Mouse (Mus musculus) forelimb bud, embryonic 11.5 days (tissue): ENCODE results near the gene Lrrc66.
A peak's percentile ranks its signal among the peaks of the same experiment; 100 is the strongest.

ENCODE experiments used
- DNase-seq: peaks from one replicate; pipeline ENCODE4 v3.0.0-alpha.2; 2012; ENCODE audit warnings: low read depth, low spot score

The Lrrc66 gene

DNA sequence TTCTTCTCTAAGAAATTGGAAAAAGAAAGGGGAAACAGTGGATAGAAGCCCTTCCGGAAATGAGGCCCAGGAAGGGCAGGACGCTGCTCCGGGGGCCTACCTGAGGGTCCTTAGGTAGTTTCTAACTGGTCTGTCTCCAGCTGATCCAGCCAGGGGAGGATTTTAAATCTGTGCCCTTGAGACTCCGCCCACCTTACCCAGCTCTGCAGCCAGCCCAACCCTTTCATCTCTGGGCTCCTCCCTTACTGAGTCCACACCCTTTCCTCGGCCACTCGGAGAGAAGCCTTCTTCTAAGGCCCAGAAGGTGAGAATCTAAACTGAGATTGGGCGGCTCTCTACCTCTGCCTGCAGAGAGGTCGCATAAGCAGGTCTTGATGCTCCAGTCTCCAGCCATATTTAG is at the start of gene Lrrc66:
Lrrc66 (minus strand) TSS at position 236 of the 400 bp plus-strand sequence.
- DNase-seq = no peak

DNA sequence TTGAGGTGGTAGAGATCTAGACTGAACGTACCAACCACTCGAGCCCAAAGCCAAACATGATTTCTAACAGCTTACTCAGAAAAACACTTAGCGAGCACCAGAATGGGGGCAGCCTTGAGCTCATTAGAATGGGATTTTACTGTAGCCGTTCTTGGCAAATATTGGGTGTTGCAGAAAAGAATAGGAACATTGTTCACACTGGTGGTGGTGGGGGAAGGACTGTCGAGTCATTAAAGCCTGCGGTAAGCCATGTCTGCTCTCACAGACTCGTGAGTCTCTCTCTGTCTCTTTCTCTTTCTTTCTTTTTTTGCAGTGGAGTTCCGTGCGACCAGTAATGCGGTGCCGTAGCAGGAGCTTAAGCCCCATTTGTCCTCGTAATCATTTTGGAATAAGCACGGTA is 44.3 kb upstream of the Lrrc66 start:
- peak; percentile 13 for DNase-seq

DNA sequence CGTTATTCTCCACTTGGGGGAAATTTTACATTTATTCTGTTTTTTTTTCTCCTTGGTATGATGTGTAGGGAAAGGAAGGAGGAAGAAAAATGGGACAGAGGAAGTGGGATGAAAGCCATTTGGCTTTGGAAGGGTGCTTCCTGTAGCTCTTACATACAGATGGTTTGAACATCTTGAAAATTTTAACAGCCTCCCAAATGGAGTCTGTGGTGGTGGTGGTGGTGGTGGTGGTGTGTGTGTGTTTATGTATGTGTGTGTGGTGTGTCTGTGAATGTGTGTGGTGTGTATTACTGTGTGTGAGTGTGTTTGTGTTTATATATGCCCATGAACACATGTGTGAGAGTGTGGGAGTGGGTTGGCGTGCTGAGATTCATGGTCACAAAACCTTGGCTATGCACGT is 43.3 kb upstream of the Lrrc66 start:
- no peak for DNase-seq

DNA sequence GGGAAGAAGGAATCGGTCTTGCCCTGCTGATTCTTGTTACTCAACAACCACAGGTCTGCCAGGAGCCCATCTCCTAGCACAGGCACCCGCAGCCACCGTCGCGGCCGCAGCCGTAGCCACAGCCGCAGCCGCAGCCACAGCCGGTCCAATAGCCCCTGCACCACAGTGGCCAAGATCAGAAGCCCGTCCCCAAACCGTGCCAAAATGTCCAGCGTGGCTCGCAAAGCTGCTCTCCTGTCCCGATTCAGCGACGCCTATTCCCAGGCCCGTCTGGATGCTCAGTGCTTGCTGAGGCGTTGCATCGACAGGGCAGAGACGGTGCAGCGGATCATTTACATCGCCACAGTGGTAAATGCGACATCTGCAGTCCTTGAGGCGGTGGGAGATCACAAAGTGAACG is 37.1 kb upstream of the Lrrc66 start:
- no peak for DNase-seq

- no peak for DNase-seq
Measured at GRCm38 (mm10) chr5:73667877-73668276, 35.6 kb upstream of the Lrrc66 start.

- DNase-seq = no peak
Measured at GRCm38 (mm10) chr5:73666695-73667094, 34.4 kb upstream of the Lrrc66 start.

DNA sequence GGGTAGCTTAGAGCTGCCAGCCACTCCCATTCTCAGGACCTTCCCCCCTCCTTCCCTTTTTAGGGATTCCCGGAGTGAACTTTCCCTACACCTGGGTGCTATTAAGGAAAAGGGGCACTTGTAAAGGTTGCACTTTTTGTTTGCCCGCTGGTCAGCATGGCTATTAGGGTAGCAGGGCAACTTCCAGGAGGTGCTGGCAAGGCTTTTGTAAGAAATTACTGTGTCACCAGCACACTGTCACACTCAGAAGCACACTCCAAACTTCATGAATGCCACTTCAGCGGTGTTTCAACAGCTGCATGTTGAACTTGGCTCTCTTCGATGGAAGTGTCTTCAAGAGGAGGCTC is 19.5 kb upstream of the Lrrc66 start:
- DNase-seq = no peak

- DNase-seq = no peak
Measured at GRCm38 (mm10) chr5:73651061-73651854, 18.9 kb upstream of the Lrrc66 start, which contains the start of gene Spata18. TSS of gene Spata18 (plus strand) at chr5:73651379.

- no peak for DNase-seq
Measured at GRCm38 (mm10) chr5:73650365-73650964, 18.1 kb upstream of the Lrrc66 start.

- peak; percentile 66 for DNase-seq
Measured at GRCm38 (mm10) chr5:73647261-73647900, 15.1 kb upstream of the Lrrc66 start, which contains the start of gene Sgcb. TSS of gene Sgcb (minus strand) at chr5:73647790.

GRCm38 (mm10) chr5:73642091-73642490 is 9.8 kb upstream of the Lrrc66 start:
- peak; percentile 40 for DNase-seq

- DNase-seq = no peak
Measured at GRCm38 (mm10) chr5:73641058-73641457, 8.7 kb upstream of the Lrrc66 start.

DNA sequence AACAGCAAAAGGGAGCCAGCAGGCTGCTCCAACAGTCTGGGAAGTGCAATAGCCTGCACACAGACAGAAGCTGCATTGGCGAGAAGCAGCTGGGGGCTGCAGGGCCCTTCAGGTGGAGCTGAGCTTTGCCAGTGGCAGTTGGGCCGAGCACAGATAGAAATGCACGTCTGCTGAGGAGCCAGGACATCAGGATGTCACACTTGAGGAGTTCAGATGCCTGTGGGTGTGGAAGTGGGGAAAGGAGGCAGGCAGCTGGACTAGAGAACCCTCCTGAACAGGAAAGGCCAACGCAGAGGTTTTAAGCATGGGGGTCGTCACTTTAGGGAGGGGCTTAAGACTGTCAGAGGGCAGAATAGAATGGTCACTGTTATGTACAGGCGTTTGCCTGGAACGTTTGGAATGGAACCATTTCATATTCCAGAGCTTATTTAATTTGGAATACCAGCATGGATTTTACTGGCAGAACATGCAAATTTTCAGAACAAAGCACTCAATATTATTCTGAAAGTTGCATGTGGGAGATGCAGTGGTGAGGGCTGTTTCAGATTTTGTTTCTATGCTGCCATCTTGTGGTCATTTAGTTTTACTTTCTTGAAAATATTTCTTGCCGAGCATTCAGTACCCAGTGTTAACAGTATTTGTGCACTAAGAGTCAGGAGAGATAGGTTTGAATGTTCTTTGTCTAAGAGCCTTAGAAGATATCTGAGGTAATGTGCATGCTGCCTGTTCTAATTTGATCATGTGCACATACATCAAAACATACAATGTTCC is 5.2 kb upstream of the Lrrc66 start:
- peak; percentile 57 for DNase-seq

DNA sequence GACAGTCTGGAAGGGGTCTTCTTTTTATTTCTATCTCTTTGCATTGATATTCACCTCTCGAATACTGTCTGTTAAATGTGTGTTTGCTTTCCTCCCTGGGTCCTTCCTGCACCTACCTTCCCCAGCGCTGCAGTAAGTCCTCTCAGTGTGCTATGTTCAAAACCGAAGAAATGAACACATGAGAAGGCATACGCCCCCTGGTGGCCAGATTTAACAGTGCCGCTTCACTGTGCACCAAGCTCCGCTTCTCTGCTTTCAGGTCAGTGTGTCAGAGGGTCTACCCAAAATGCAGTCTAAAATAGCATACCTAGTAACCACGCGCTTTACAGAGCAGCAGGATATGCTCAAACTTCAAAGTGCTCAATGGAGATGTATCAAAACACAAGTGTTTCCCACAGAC is 815 bp upstream of the Lrrc66 start:
- DNase-seq = peak; percentile 67

DNA sequence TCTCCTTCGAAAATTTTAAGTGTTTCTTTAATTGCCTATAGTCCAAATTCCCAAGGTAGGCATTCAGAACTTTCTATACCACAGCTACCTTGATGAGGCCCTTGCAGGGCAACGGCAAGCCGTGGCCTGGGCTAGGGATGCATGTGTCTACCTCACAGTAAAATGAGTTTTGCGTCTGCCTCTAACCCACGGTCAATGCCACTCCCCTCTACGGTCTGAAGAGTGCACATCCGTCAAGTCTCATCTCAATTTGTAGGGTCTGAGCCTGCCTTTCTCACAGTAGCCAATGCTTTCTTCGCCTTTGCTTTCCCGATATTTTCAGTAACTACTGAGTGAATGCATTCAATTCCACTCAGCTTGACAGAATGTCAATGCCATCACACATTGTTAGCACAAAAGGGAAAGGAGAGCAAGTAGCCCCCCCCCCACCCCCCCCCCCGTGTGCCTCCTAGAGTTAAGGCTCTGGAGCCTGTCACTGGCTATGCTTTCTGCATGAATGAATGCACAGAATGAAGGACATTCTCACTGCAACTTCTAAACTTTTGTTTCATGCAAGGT is 1.2 kb downstream of the Lrrc66 start:
- DNase-seq = no peak

- DNase-seq = no peak
Measured at GRCm38 (mm10) chr5:73630141-73630540, 2.2 kb downstream of the Lrrc66 start.

DNA sequence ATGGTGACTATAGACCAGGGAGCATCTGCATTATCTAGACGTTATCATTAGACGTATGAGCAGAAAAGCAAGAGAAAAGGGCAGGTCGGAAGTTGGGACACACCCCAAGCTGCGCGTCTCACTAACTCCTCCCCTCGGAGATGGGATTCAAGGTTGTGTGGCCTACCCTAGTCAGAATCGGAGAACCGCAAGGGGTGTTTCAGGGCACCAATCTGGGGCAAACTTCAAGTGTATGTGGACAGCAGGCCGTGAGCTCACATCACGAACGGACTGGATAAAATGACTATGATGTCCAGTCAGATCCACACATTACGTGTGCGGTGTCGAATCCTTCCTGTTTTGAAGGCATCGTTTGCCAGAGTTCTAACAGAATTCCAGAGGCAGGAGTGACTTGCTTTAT is 4.3 kb downstream of the Lrrc66 start:
- DNase-seq = no peak

DNA sequence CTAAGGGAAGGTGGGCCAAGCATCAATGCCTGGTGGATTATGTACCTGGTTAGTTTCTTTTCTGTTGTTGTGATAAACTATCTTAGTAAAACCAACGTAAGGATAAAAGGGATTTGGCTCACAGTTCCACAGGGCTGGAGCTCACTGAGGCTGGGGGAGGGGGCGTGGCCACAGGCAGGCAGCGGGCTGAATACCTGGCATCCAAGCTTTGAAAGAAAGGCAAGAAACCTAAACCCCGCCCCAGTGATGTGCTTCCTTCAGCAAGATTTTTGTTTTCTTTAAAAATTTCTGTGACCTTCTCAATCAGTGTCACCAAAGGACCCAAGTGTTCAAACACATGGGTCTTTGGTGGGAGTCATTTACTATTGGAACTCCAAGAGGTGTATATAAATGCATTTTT is 4.8 kb downstream of the Lrrc66 start:
- no peak for DNase-seq

- DNase-seq = no peak
Measured at GRCm38 (mm10) chr5:73626842-73627241, 5.5 kb downstream of the Lrrc66 start.

DNA sequence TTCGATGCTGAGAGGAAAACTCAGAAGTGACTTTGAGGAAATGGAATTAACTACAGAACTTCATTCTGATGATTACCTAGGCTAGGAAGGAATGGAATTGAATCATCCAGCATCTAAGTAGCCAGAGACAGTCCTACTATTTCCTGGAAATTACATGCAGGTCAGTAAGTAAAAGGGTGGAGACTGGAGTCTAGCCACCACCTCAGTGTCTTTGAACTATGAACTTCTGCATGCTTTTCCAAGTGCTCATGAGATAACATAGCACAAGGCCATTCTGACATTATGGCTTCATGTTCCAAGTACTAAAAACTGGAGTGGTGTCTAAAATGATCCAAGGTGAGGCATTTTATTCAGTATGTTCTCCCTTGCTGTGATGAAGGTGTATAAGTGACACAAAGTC is 6.8 kb downstream of the Lrrc66 start:
- no peak for DNase-seq

GRCm38 (mm10) chr5:73618969-73619368 is 13.4 kb downstream of the Lrrc66 start:
- DNase-seq = no peak

DNA sequence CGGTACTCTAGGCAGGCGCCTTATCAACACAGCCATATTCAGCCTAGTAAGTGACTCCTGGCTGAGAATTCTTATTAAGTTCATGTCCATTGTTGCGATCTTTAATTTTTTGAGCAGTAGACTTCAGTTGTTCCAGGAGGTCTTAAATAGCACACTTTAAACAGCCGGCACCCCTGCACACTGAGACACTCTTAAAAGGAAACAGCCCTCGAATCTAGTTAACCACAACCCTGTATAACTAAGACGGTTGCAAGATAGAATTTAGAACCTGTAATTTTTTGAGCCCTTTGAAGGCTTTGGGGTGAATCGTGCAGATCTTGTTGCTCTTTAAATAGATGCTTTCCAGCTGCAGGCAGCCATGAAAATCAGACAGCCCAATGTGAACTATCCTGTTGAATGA is 17.1 kb downstream of the Lrrc66 start:
- DNase-seq = no peak
